Mouse (Mus musculus) cortical plate, adult 2 months (tissue): ENCODE data around the gene Ugt2a2. TPM values are rescaled to one million over a fixed set of nuclear protein-coding genes. Genes with fewer than 3 reads are reported as not detected.
A peak's percentile ranks its signal among the peaks of the same experiment; 100 is the strongest.
"Not testable (repeated sequence)": the region's sequence is repeated elsewhere in the genome, so short reads cannot be mapped to it uniquely, and the experiment has no call there.

Experiments used
- H3K27ac ChIP-seq: fragments of 200-500 bp; 2 replicates; pipeline ENCODE4 v1.5.1; 2012; ENCODE audit warnings: low read length, control low read depth, inconsistent platforms; ENCODE audit not compliant: insufficient read depth
- H3K4me1 ChIP-seq: fragments of 200-500 bp; 2 replicates; pipeline ENCODE4 v1.6.1; 2011; ENCODE audit warnings: low read length; ENCODE audit not compliant: control insufficient read depth, insufficient read depth
- H3K4me3 ChIP-seq: fragments of 200-500 bp; 2 replicates; pipeline ENCODE4 v1.5.1; 2011; ENCODE audit warnings: mild to moderate bottlenecking, low read length, control low read depth; ENCODE audit not compliant: insufficient read depth
- CTCF ChIP-seq: fragments of 200-500 bp; IDR thresholded peaks from 2 replicates; pipeline ENCODE4 v1.5.1; 2011; ENCODE audit warnings: mild to moderate bottlenecking, control low read depth, low read length; ENCODE audit not compliant: insufficient read depth; ENCODE audit errors: extremely low read depth
- POLR2A ChIP-seq: fragments of 200-500 bp; IDR thresholded peaks from 2 replicates; pipeline ENCODE4 v1.6.1; 2011; ENCODE audit warnings: mild to moderate bottlenecking, low read length, control low read depth; ENCODE audit not compliant: insufficient read depth; ENCODE audit errors: extremely low read depth
- polyA plus RNA-seq: library from polyadenylated mRNA; depleted of rRNA; stranded (reverse); fragments of >200 nt; gene quantifications from 2 replicates; pipeline ENCODE4 v1.2.3, GENCODE M21; 2012; rRNA removed

The Ugt2a2 gene
- polyA plus RNA-seq, 1 experiment = not detected

GRCm38 (mm10) chr5:87455519-87455918 lies 26.5 kb downstream of the Ugt2a2 start:
- Histone ChIP-seq H3K4me1 (no peaks in the 10 kb centered on the region), H3K27ac (no peak overlapping the region), H3K4me3 (no peak overlapping the region)
- TF ChIP-seq POLR2A = no peak
- TF ChIP-seq CTCF = no peak

GRCm38 (mm10) chr5:87452514-87452913 lies 29.5 kb downstream of the Ugt2a2 start:
- H3K4me3 ChIP-seq, H3K4me1 ChIP-seq, H3K27ac ChIP-seq: not testable (repeated sequence)

- Histone ChIP-seq H3K4me3 (no peak overlapping the region), H3K4me1 (no peaks in the 10 kb centered on the region), H3K27ac (no peak overlapping the region)
- peak; percentile 28; the same call in 1 of the 2 replicates for TF ChIP-seq CTCF
- no peak for TF ChIP-seq POLR2A
Observed at GRCm38 (mm10) chr5:87436264-87436663, 45.8 kb downstream of the Ugt2a2 start.

GRCm38 (mm10) chr5:87425676-87426075 lies 56.4 kb downstream of the Ugt2a2 start:
- no peak overlapping the region for H3K4me3 ChIP-seq
- TF ChIP-seq POLR2A (no peak), CTCF (no peak)
- H3K4me1 ChIP-seq = no peaks in the 10 kb centered on the region
- H3K27ac ChIP-seq = no peak overlapping the region

GRCm38 (mm10) chr5:87424041-87424440 lies 58.0 kb downstream of the Ugt2a2 start, which contains the start of gene Ugt2b38:
Ugt2b38 (minus strand) TSS chr5:87424203.
- H3K4me1 ChIP-seq, H3K4me3 ChIP-seq, H3K27ac ChIP-seq: not testable (repeated sequence)

Other genes starting within 250 kb of the Ugt2a2 start
- not detected in 2 replicates for gene Ugt2b37, start 227.5 kb downstream of the Ugt2a2 start, polyA plus RNA-seq
- gene Ugt2a3, start 145.1 kb downstream of the Ugt2a2 start, polyA plus RNA-seq = not detected in 2 replicates
- gene Ugt2b38, start 58.1 kb downstream of the Ugt2a2 start, polyA plus RNA-seq = not detected in 2 replicates
- not detected in 2 replicates for gene Gm43638, start 4.5 kb upstream of the Ugt2a2 start, polyA plus RNA-seq
- gene Ugt2a1, start 8.6 kb upstream of the Ugt2a2 start, polyA plus RNA-seq = not detected in 2 replicates
- not detected in 2 replicates for gene Sult1b1, start 55.9 kb upstream of the Ugt2a2 start, polyA plus RNA-seq
- gene Sult1d1, start 86.8 kb upstream of the Ugt2a2 start, polyA plus RNA-seq = not detected in 2 replicates
- gene Sult1e1, start 109.3 kb upstream of the Ugt2a2 start, polyA plus RNA-seq = not detected in 2 replicates
- not detected in 2 replicates for gene Csn1s1, start 183.9 kb upstream of the Ugt2a2 start, polyA plus RNA-seq
- not detected in 2 replicates for gene Csn2, start 217.4 kb upstream of the Ugt2a2 start, polyA plus RNA-seq